Mouse (Mus musculus) G1E (cell line): ENCODE results near the gene Tnni1. TPM values are rescaled to one million over a fixed set of nuclear protein-coding genes. Genes with fewer than 3 reads are reported as not detected.

ENCODE experiments used
- ATAC-seq: 2 replicates; pipeline ENCODE4 v1.8.0; 2016; ENCODE audit warnings: mild to moderate bottlenecking; ENCODE audit not compliant: insufficient number of reproducible peaks, poor library complexity, low FRiP score, severe bottlenecking; ENCODE audit errors: extremely low read depth
- DNase-seq: peaks from one replicate; pipeline ENCODE4 v3.0.0; 2012; ENCODE audit warnings: low spot score
- H3K27me3 ChIP-seq: 2 replicates; pipeline ENCODE4 v1.6.1; 2012; ENCODE audit warnings: mild to moderate bottlenecking, low read length, inconsistent platforms; ENCODE audit not compliant: insufficient read depth
- H3K36me3 ChIP-seq: replicated peaks from 2 replicates; pipeline ENCODE3; 2012; ENCODE audit warnings: mild to moderate bottlenecking, inconsistent platforms
- H3K4me1 ChIP-seq: 2 replicates; pipeline ENCODE4 v1.6.1; 2012; ENCODE audit warnings: low read depth, low read length, inconsistent platforms, mixed read lengths; ENCODE audit not compliant: insufficient read depth
- H3K4me3 ChIP-seq: 2 replicates; pipeline ENCODE4 v1.5.1; 2012; ENCODE audit warnings: low read depth, mild to moderate bottlenecking, inconsistent platforms, low read length, moderate library complexity, mixed read lengths
- H3K9me3 ChIP-seq: replicated peaks from 2 replicates; pipeline ENCODE4 v1.6.1; 2012; ENCODE audit warnings: inconsistent platforms
- CTCF ChIP-seq: IDR thresholded peaks from 2 replicates; pipeline ENCODE4 v1.5.1; 2012; ENCODE audit warnings: low read depth, low read length, inconsistent platforms, mixed read lengths
- GATA1 ChIP-seq: IDR thresholded peaks from 2 replicates; pipeline ENCODE4 v1.6.1; 2012; ENCODE audit warnings: borderline replicate concordance, low read length, inconsistent platforms, mixed read lengths
- GATA2 ChIP-seq: IDR thresholded peaks from 2 replicates; pipeline ENCODE4 v1.6.1; 2012; ENCODE audit warnings: low read depth, low read length, inconsistent platforms, borderline replicate concordance
- POLR2AphosphoS5 ChIP-seq: IDR thresholded peaks from 2 replicates; pipeline ENCODE4 v1.6.1; 2012; ENCODE audit warnings: low read depth, low read length, inconsistent platforms; ENCODE audit not compliant: insufficient replicate concordance
- TAL1 ChIP-seq: conservative IDR thresholded peaks from 2 replicates; pipeline ENCODE4 v1.6.1; 2012; ENCODE audit warnings: low read depth, low read length, inconsistent platforms, mixed read lengths
- polyA plus RNA-seq: library from polyadenylated mRNA; stranded (reverse); fragments of >175 nt; gene quantifications from 2 replicates; pipeline ENCODE4 v1.2.3, GENCODE M21; 2012
- total RNA-seq, 2 experiments: library from RNA; stranded (forward) in 1 of 2; stranded (reverse) in 1 of 2; fragments of 200-1000 nt in 1 of 2; fragments of >200 nt in 1 of 2; fragmentation: Nextera tagmentation in 1 of 2; gene quantifications; 2 replicates each; pipeline ENCODE4 v1.2.3; 2014 to 2017

Gene Tnni1
- total and polyA plus RNA-seq, 3 experiments: 0.04 to 0.11 TPM; not detected in 1

DNA sequence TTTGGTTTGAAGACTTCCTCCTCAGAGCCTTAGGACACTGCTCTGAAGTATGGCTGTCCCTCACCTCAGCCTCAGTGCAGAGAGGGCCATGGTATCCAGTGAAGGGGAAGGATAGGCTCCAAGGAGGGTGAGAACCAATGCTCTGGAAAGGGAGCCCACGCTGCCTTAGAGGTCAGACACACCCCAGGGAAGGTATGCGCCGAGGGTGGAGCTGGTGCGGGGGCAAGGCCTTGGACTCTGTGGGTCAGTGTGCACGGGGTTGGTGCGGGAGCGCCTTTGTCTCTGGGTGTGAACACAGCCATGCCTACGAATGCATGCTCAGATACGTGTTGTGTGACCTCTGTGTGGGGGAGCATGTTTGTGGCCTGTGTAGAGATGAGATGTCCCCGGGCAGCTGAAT lies 40.8 kb downstream of the Tnni1 start:
- Histone ChIP-seq H3K27me3 (peaks cover 26% of the 10 kb centered on the region; the same call in 1 of the 2 replicates), H3K9me3 (no peaks in the 10 kb centered on the region), H3K4me1 (no peaks in the 10 kb centered on the region), H3K4me3 (no peak overlapping the region), H3K36me3 (no peaks in the 10 kb centered on the region)
- ATAC-seq (no peak), DNase-seq (no peak)
- TF ChIP-seq CTCF (no peak), GATA1 (no peak), TAL1 (no peak), POLR2AphosphoS5 (no peak), GATA2 (no peak)

DNA sequence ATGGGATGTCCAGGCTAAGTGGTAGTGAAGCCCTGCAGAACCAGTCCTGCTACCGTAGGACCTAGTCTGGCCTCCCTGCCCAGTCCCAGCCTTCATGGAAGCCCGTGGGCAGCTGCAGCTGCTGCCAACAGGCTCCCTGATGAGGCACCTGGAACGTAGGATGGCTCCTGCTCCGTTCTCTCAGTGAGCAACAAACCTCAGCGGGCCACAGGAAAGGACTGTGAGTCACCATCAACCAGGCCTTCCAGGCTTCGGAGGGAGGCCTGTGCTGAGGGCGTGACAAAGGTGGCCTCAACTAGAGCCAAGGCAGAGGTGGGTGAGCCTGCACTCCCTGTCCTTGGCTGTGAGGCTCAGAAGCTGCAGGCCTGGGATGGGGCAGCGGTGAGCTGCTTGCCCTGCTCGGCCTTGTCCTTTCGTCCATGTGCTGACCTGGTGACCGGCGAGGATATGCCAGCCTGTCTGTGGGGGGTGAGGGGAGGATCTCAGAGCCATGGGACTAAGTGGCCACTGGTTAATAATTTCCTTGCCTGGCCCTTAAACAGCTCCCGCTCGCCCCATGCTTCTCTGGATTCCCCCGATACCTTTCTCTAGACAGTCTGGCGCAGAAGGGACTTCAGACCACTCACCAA lies 41.6 kb downstream of the Tnni1 start:
- Histone ChIP-seq H3K4me3 (no peak overlapping the region), H3K27me3 (peaks cover 30% of the 10 kb centered on the region; the same call in 1 of the 2 replicates)

DNA sequence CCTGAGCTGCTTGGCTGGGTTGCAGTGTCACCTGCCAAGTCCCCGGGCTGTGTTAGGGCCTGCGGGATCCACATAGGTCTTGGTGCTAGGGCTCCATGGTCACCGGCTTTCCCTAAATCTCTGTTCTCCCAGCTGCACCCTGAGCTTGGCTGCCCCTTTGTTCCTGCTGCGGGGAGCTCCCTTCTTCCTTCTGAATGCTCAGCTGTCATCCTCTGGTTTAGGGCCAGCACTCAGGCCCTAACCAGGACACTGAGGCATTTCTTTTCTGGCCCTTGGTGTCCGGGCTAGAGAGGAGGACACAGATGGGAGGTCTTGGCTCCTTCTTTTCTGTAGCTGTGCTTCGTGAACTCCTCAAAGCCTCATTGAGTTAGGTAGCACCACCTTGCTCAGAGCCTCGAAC lies 42.5 kb downstream of the Tnni1 start:
- DNase-seq: no peak
- ATAC-seq: no peak
- TF ChIP-seq GATA2 (no peak), TAL1 (no peak), CTCF (no peak), POLR2AphosphoS5 (no peak), GATA1 (no peak)

More for the DNA sequence above, 41.6 kb downstream of the Tnni1 start:
- Histone ChIP-seq H3K36me3 (no peaks in the 10 kb centered on the region), H3K4me1 (no peaks in the 10 kb centered on the region), H3K9me3 (no peaks in the 10 kb centered on the region)
- DNase-seq: no peak
- no peak for ATAC-seq
- no peak for TF ChIP-seq TAL1
- TF ChIP-seq POLR2AphosphoS5: no peak
- no peak for TF ChIP-seq GATA2
- no peak for TF ChIP-seq GATA1
- TF ChIP-seq CTCF: no peak

DNA sequence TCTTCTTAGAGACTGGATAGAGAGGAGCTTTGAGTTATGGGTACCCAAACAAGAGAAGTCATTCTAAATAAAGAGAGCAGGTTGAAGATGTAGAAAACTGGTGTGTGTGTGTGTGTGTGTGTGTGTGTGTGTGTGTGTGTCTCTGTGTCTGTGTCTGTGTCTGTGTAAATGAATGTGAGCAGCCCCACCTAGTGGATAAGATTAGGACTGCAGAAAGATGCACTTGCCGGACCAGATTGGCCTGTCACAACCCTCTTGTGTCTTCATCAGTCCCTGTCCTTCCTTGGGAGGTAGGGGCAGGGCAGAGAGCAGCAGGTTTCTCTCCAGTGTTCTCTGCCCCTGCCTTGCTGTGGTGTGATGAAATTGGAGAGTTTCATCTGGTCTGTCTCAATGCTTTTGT lies 49.7 kb downstream of the Tnni1 start:
- H3K4me3 ChIP-seq: no peak overlapping the region
- H3K4me1 ChIP-seq: no peaks in the 10 kb centered on the region
- H3K9me3 ChIP-seq: no peaks in the 10 kb centered on the region
- DNase-seq: no peak
- no peaks in the 10 kb centered on the region for H3K36me3 ChIP-seq
- no peak for TF ChIP-seq TAL1
- 0 out of 2 replicates have a peak, but pooled peaks have one; percentile 29 for TF ChIP-seq CTCF
- H3K27me3 ChIP-seq: peaks cover 17% of the 10 kb centered on the region
- ATAC-seq: no peak

More for the DNA sequence above, 42.5 kb downstream of the Tnni1 start:
- Histone ChIP-seq H3K27me3 (peaks cover 30% of the 10 kb centered on the region; the same call in 1 of the 2 replicates), H3K36me3 (no peaks in the 10 kb centered on the region), H3K9me3 (no peaks in the 10 kb centered on the region), H3K4me3 (no peak overlapping the region), H3K4me1 (no peaks in the 10 kb centered on the region)

DNA sequence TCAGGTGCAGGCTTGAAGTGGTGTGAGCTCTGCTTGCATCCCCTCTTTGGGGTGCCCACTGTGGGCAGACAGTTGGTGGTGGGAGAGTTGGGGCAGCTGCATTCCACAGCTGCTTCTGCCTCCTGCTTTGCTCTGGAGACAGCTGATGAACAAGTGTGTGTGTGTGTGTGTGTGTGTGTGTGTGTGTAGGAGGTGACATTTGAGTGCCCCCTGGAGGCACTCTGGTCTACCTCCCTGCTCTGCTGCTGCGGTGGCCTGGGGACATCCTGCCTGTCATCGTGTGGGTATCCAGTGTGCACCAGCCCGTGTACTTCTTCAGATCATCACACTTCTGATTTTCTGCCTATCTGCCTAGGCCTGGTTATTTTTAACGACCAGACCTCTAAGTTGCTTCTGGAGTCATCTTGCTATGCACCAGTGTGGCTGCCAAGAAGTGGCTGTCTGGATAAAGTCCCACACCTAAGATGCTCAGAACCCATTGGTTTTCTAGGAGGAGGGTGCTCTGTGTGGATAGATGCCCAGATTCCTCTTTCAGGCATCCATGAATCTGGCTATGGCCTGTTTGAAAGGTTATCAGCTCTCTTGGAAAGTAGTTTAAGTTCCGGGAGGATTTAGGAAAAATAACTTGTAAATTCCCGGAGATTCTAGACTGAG lies 55.1 kb downstream of the Tnni1 start:
- no peak for TF ChIP-seq GATA2
- no peak for TF ChIP-seq GATA1
- TF ChIP-seq POLR2AphosphoS5: no peak
- no peak for TF ChIP-seq TAL1
- no peak for TF ChIP-seq CTCF
- DNase-seq: no peak
- H3K4me1 ChIP-seq: no peaks in the 10 kb centered on the region
- no peaks in the 10 kb centered on the region for H3K9me3 ChIP-seq
- no peaks in the 10 kb centered on the region for H3K36me3 ChIP-seq
- peaks cover 14% of the 10 kb centered on the region for H3K27me3 ChIP-seq
- no peak overlapping the region for H3K4me3 ChIP-seq
- no peak for ATAC-seq

DNA sequence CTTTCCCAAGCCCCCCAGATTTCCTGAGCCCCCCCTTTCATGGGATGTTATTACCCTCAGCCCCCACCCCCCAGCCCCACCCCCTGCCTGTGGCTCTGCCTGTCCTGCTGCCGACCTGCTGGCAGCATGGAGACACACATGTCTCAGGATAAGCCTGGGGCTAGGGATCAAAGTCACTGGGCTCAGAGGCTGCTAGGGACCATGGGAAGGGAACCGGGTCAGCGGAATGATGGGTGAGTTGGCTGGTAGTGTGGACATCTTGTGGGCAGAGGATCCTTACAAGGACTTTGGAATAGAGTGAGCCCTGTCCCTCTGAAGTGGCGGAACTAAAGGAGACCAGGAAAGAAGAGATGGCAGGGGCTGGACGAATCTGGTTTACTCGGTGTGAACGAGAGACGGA lies 55.7 kb downstream of the Tnni1 start:
- H3K36me3 ChIP-seq: no peaks in the 10 kb centered on the region
- H3K27me3 ChIP-seq: peaks cover 14% of the 10 kb centered on the region
- no peak overlapping the region for H3K4me3 ChIP-seq
- no peaks in the 10 kb centered on the region for H3K4me1 ChIP-seq
- no peaks in the 10 kb centered on the region for H3K9me3 ChIP-seq
- TF ChIP-seq GATA2 (no peak), TAL1 (no peak), POLR2AphosphoS5 (no peak), GATA1 (no peak), CTCF (no peak)
- no peak for DNase-seq
- ATAC-seq: no peak
